Mouse (Mus musculus) thymus, adult 2 months (tissue): ENCODE measurements around the gene Gm49486.

Experiments
- CTCF ChIP-seq: fragments of 200-500 bp; IDR thresholded peaks from 2 replicates; pipeline ENCODE4 v1.5.1; 2012; ENCODE audit warnings: mild to moderate bottlenecking, control low read depth, low read length, moderate library complexity, borderline replicate concordance; ENCODE audit not compliant: control insufficient read depth, poor library complexity, insufficient read depth; ENCODE audit errors: extremely low read depth
- POLR2A ChIP-seq: fragments of 200-500 bp; IDR thresholded peaks from 2 replicates; pipeline ENCODE4 v1.6.1; 2012; ENCODE audit warnings: mild to moderate bottlenecking, low read length, control low read depth, moderate library complexity; ENCODE audit not compliant: control insufficient read depth, poor library complexity, insufficient read depth; ENCODE audit errors: extremely low read depth

DNA sequence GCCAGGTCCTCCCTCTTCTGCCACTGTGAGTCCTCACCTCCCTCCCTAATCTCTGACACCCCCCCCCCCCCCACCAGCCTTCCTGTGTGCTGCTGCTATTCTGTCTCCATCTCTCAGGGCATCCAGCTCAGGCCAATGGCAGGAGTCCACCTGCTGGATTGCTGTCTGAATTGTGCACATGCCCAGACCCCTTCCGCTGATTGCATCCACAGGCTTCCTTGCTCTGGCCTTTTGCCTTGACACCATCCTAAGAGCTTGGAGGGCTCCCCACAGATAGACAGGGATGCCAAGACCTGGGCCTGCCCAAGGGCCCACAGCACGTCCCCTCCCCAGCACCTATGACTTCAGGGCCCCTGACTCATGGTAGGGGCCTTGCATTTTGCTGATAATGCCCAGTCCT lies 18.8 kb upstream of the Gm49486 start:
- TF ChIP-seq CTCF (no peak), POLR2A (no peak)
